In the genomic region with DNA sequence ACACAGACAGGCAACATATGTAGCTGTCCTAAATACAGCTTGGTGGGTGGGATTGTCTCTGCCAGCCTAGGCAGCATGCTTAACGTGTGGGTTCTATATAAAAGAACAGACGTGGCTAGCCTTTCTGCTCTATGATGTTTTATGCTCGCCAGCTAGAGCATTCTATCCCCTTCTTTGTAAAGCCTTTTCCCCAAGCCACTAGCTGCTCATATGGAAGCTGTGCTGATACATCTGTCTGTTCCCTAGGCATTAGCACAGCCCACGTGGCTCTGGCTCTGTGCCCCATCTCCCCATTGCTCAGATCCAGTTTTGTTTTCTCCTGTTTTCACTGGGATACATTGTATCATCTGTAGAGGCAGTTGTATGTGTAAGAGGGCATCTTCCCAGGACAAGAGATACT, we compare ENCODE assay signal across 19 mouse cellular contexts.
A peak's percentile ranks its signal among the peaks of the same experiment; 100 is the strongest.
DNase-seq lines count a peak whose midpoint lies in the region.
"Had no signal": no experiment of that assay in that cellular context is flagged by ENCODE, and none has a peak within 500 bp of the region (broad histone marks: within the 10 kb centered on the region; RNA-seq: fewer than 3 reads in every experiment).

No protein-coding gene starts in this region.

- peak; percentile 66 for DNase-seq in layer of hippocampus, adult 11-12 months (ENCODE audit: low spot score)
- DNase-seq in layer of hippocampus, adult 9-10 months (ENCODE audit: low spot score), result no peak
- DNase-seq in testis, postnatal 14 days (ENCODE audit: low spot score), result peak; percentile 47
- DNase-seq in testis, postnatal 10 days (ENCODE audit: low spot score), result no peak
- peak; percentile 41 to 49 for DNase-seq in left cerebral cortex, postnatal 14 days (ENCODE audit: low spot score in 2 of 2)
- DNase-seq in neural tube, embryonic 10.5 days (ENCODE audit: extremely low spot score, low spot score), result no peak
- DNase-seq in ovary, adult 18-20 months (ENCODE audit: low spot score), result no peak
- DNase-seq: adrenal gland, adult 2 months; cerebellum, adult 11-12 months; gastrocnemius, postnatal 10 days; heart, adult 18-20 months; heart, postnatal 10 days; kidney, adult 11 months; kidney, postnatal 36 days; lung, adult 2 months; lung, postnatal 14 days; retina, postnatal 1 day; spleen, adult 18-20 months; thymus, postnatal 4 days had no signal

- intact Hi-C loops in left cerebral cortex, postnatal 14 days (cut with DNase I), result loop anchor here (10.0 kb wide), 2 partner anchors 300 to 420 kb away; no protein-coding TSS in a partner anchor

Comparison
In these comparisons a context has a peak if more than half of its experiments do, and no peak if none do; other contexts are left out.
1. DNase-seq: peak in layer of hippocampus, adult 11-12 months (single experiment), testis, postnatal 14 days (single experiment) and left cerebral cortex, postnatal 14 days (2 of 2); none in layer of hippocampus, adult 9-10 months (single experiment), testis, postnatal 10 days (single experiment), neural tube, embryonic 10.5 days (single experiment) and ovary, adult 18-20 months (single experiment).